Mouse (Mus musculus) lung, postnatal 4 days (tissue): ENCODE data around the gene Mbnl1.

Source experiments
- DNase-seq, 2 experiments: peaks; one replicate each; pipeline ENCODE4 v3.0.0; 2021

Mbnl1 gene

GRCm38 (mm10) chr3:60570491-60571022 lies 97.9 kb downstream of the Mbnl1 start:
- DNase-seq = peak in 1 of 2 experiments; percentile 52

- no peak for DNase-seq
Observed at GRCm38 (mm10) chr3:60571493-60571892, 98.9 kb downstream of the Mbnl1 start.

GRCm38 (mm10) chr3:60574199-60574598 lies 101.6 kb downstream of the Mbnl1 start:
- no peak for DNase-seq

- DNase-seq = no peak
Observed at GRCm38 (mm10) chr3:60574849-60575524, 102.4 kb downstream of the Mbnl1 start.

GRCm38 (mm10) chr3:60575945-60576344 lies 103.3 kb downstream of the Mbnl1 start:
- DNase-seq = no peak

GRCm38 (mm10) chr3:60576366-60577046 lies 103.9 kb downstream of the Mbnl1 start:
- DNase-seq = no peak

GRCm38 (mm10) chr3:60579880-60580279 lies 107.2 kb downstream of the Mbnl1 start:
- DNase-seq = no peak

- DNase-seq = no peak
Observed at GRCm38 (mm10) chr3:60580699-60581098, 108.1 kb downstream of the Mbnl1 start.

GRCm38 (mm10) chr3:60582154-60582553 lies 109.5 kb downstream of the Mbnl1 start:
- DNase-seq = no peak

- DNase-seq = no peak
Observed at GRCm38 (mm10) chr3:60582620-60583019, 110.0 kb downstream of the Mbnl1 start.

GRCm38 (mm10) chr3:60584704-60585103 lies 112.1 kb downstream of the Mbnl1 start:
- DNase-seq = no peak

GRCm38 (mm10) chr3:60586046-60586445 lies 113.4 kb downstream of the Mbnl1 start:
- no peak for DNase-seq

- no peak for DNase-seq
Observed at GRCm38 (mm10) chr3:60587149-60587548, 114.5 kb downstream of the Mbnl1 start.

GRCm38 (mm10) chr3:60589361-60589760 lies 116.7 kb downstream of the Mbnl1 start:
- no peak for DNase-seq

- DNase-seq = no peak
Observed at GRCm38 (mm10) chr3:60595606-60596005, 123.0 kb downstream of the Mbnl1 start.

- no peak for DNase-seq
Observed at GRCm38 (mm10) chr3:60596985-60597384, 124.4 kb downstream of the Mbnl1 start.

GRCm38 (mm10) chr3:60601686-60602085 lies 129.1 kb downstream of the Mbnl1 start:
- DNase-seq = peak; percentile 69 to 77

GRCm38 (mm10) chr3:60602923-60603549 lies 130.4 kb downstream of the Mbnl1 start:
- no peak for DNase-seq

- DNase-seq = no peak
Observed at GRCm38 (mm10) chr3:60603637-60604036, 131.0 kb downstream of the Mbnl1 start.

- DNase-seq = no peak
Observed at GRCm38 (mm10) chr3:60604205-60604604, 131.6 kb downstream of the Mbnl1 start.

- no peak for DNase-seq
Observed at GRCm38 (mm10) chr3:60608952-60609403, 136.3 kb downstream of the Mbnl1 start.

GRCm38 (mm10) chr3:60611839-60612238 lies 139.2 kb downstream of the Mbnl1 start:
- peak in 1 of 2 experiments; percentile 65 for DNase-seq

- no peak for DNase-seq
Observed at GRCm38 (mm10) chr3:60613121-60613520, 140.5 kb downstream of the Mbnl1 start.

GRCm38 (mm10) chr3:60614516-60614915 lies 141.9 kb downstream of the Mbnl1 start:
- DNase-seq = no peak
